Mouse (Mus musculus): ENCODE results near the gene Wdr74. TPM values are rescaled to one million over a fixed set of nuclear protein-coding genes. Genes with fewer than 3 reads are reported as not detected.
A peak's percentile ranks its signal among the peaks of the same experiment; 100 is the strongest.

The Wdr74 gene
- polyA plus RNA-seq, 1 experiment from 2014 or later = 71.3 TPM

DNA sequence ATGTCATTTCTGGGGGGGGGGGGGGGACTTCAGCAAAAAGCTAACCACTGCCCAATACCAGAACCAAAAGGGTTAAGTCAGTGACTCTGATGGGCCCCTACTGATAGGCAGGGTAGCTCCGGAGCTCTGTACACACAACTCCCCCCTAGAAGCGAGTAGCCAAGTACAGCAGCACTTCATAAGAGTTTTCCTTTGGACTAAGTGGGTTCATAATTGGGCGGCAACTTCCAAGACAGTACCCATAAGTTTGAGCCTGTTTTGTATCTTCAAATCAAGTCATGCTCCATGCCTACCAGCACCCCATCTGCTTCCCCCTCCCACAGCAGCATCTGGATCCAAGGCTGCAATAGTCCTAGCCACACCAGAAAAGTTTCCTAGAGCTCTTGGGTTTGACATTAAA, 20.0 kb downstream of the Wdr74 start:
- Histone ChIP-seq H3K4me1 (replicated peaks; ENCODE audit: insufficient read depth, low read length) (peaks cover 5% of the 10 kb centered on the region), H3K9me3 (replicated peaks; ENCODE audit: low read length) (no peaks in the 10 kb centered on the region), H3K4me3 (replicated peaks; ENCODE audit: low read depth, low read length) (no peak overlapping the region), H3K27me3 (ENCODE audit: insufficient read depth, low read length) (no peaks in the 10 kb centered on the region), H3K4me2 (ENCODE audit: low read length) (no peak overlapping the region), H3K36me3 (ENCODE audit: insufficient read depth, low read length) (peaks cover 17% of the 10 kb centered on the region), H3K27ac (no peak overlapping the region), H3K9ac (ENCODE audit: low read depth, low read length) (no peak overlapping the region)
- DNase-seq (ENCODE audit: low spot score) = no peak
- ATAC-seq (replicated peaks; ENCODE audit: low FRiP score, low read depth) = no peak
- no peak for TF ChIP-seq CTCF (IDR thresholded peaks at IDR 0.05; ENCODE audit: low read depth)
- WGBS = 62% methylated on average over 3 of the region's 3 CpGs

DNA sequence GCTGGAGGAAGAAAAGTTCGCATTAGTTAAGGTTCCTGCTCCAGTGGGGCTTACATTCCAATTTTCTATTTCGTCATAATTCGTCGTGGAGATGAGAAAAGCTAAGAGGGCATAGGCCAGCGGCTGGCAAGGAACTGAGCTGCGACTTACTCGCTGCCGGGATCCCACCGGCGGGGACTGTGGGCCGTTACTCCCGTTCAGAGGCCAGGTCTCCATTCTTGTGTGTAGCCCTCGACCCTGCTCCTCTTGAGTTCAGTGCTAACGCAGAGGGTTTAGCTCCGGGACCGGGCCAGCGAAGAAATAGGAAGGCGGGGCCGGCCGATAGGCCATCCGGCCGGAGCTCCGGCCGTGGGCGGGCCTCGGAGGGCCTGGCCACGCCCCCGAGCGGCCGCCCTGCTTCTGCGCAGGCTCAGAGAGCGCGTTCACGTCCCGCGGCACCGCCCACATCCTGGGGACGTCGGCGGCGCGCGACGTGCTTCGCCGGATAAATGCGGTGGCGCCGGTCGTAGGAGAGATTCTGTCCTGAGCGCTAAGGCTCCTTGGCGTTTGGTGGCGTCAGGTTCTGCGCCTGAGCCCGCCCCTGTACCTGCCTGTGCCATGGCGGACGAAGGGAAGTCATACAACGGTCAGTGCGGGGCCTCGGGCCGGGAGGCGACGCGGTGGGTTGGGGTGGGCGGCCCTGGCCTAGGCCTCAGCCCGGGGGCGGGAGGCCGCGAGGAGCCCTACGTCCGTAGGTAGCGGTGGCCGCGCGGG, 21.2 kb downstream of the Wdr74 start, which contains the start of gene Nxf1:
Gene Nxf1, plus strand, starts transcription at position 439 of the 753 bp plus-strand sequence.
- TF ChIP-seq CTCF (IDR thresholded peaks at IDR 0.05; ENCODE audit: low read depth) = peak; percentile 20; the same call in 1 of the 2 replicates
- DNase-seq (ENCODE audit: low spot score) = peak; percentile 96
- H3K27ac ChIP-seq = peak within 1 kb of the TSS; percentile 91
- under 1% methylated on average over 75 of the region's 75 CpGs for WGBS
- H3K27me3 ChIP-seq (ENCODE audit: insufficient read depth, low read length) = no peaks in the 10 kb centered on the region
- peak within 1 kb of the TSS; percentile 58 for H3K4me2 ChIP-seq (ENCODE audit: low read length)
- peaks cover 8% of the 10 kb centered on the region; the same call in 1 of the 2 replicates for H3K36me3 ChIP-seq (ENCODE audit: insufficient read depth, low read length)
- H3K9me3 ChIP-seq (replicated peaks; ENCODE audit: low read length) = no peaks in the 10 kb centered on the region
- ATAC-seq (replicated peaks; ENCODE audit: low FRiP score, low read depth) = peak; percentile 93
- peak within 1 kb of the TSS; percentile 98 for H3K9ac ChIP-seq (ENCODE audit: low read depth, low read length)
- H3K4me3 ChIP-seq (replicated peaks; ENCODE audit: low read depth, low read length) = peak within 1 kb of the TSS; percentile 98
- peaks cover 5% of the 10 kb centered on the region for H3K4me1 ChIP-seq (replicated peaks; ENCODE audit: insufficient read depth, low read length)

DNA sequence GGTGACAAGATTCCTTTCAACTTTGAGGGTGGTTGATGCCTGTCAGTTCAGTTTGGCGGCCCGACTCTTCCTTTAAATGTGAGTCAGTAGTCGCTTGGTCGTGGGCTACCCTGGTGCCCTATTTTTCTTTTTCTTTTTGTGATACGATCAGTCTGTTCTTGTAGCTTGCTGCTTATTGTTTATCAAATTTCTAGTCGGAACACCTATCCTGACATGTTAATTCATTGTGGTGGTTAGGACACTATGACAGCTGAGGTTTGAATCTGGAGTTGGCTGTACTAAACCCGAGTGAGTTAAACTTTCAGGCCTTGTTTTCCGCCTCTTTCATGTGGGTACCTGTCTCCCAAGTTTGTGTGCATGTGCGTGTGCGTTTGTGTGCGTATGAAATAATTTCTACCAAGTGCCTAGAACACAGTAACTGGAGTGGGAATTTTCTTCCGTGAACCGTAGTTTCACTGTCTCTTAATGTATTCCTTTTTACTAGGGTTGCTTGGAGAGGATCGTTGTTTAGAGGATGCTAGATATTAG, 21.9 kb downstream of the Wdr74 start:
- Histone ChIP-seq H3K9me3 (replicated peaks; ENCODE audit: low read length) (no peaks in the 10 kb centered on the region), H3K27me3 (ENCODE audit: insufficient read depth, low read length) (no peaks in the 10 kb centered on the region), H3K9ac (ENCODE audit: low read depth, low read length) (peak overlapping the region; percentile 98), H3K4me3 (replicated peaks; ENCODE audit: low read depth, low read length) (peak overlapping the region; percentile 98), H3K4me2 (ENCODE audit: low read length) (peak overlapping the region; percentile 58), H3K4me1 (replicated peaks; ENCODE audit: insufficient read depth, low read length) (peaks cover 5% of the 10 kb centered on the region), H3K36me3 (ENCODE audit: insufficient read depth, low read length) (peaks cover 11% of the 10 kb centered on the region; the same call in 1 of the 2 replicates), H3K27ac (peak overlapping the region; percentile 91)
- no peak for DNase-seq (ENCODE audit: low spot score)
- 2% methylated on average over 14 of the region's 14 CpGs for WGBS
- no peak; the same call in 1 of the 2 replicates for ATAC-seq (replicated peaks; ENCODE audit: low FRiP score, low read depth)
- TF ChIP-seq CTCF (IDR thresholded peaks at IDR 0.05; ENCODE audit: low read depth) = no peak

DNA sequence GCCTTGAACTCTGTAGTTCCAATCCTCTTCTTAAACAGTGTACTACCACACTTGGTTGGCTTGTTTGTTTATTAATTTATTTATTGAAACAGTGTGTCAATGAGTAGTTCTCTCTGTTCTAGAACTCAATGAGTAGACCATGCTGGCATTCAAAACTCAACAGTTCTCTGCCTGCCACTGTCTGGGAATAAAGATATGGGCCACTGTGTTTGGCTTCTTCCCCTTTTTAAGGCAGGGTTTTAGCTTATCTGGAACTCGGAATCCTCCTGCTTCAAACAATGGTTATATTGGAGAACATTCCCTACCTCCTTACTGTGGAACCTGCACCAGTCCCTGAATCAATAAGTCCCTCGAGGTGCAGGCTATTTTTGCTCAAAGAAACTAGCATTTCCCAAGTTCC, 23.3 kb downstream of the Wdr74 start:
- Histone ChIP-seq H3K9me3 (replicated peaks; ENCODE audit: low read length) (no peaks in the 10 kb centered on the region), H3K27ac (no peak overlapping the region), H3K9ac (ENCODE audit: low read depth, low read length) (no peak overlapping the region), H3K4me1 (replicated peaks; ENCODE audit: insufficient read depth, low read length) (peaks cover 5% of the 10 kb centered on the region), H3K4me2 (ENCODE audit: low read length) (no peak overlapping the region), H3K27me3 (ENCODE audit: insufficient read depth, low read length) (no peaks in the 10 kb centered on the region), H3K4me3 (replicated peaks; ENCODE audit: low read depth, low read length) (no peak overlapping the region), H3K36me3 (ENCODE audit: insufficient read depth, low read length) (peaks cover 22% of the 10 kb centered on the region)
- WGBS = 90% methylated on average over 2 of the region's 2 CpGs
- DNase-seq (ENCODE audit: low spot score) = no peak
- TF ChIP-seq CTCF (IDR thresholded peaks at IDR 0.05; ENCODE audit: low read depth) = no peak
- no peak for ATAC-seq (replicated peaks; ENCODE audit: low FRiP score, low read depth)

DNA sequence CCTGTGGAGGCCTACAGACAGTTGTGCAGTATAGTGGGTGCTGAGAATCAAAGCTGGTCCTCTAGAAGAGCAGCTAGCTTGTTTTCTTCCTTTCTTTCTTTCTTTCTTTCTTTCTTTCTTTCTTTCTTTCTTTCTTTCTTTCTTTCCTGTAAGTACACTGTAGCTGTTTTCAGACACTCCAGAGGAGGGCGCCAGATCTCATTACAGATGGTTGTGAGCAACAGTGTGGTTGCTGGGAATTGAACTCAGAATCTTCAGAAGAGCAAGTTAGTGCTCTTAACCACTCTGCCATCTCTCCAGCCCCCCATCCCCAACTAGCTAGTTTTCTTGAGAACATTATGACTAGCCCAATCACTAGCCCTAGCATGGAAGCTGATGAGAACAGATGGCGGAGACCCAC, 25.1 kb downstream of the Wdr74 start:
- ATAC-seq (replicated peaks; ENCODE audit: low FRiP score, low read depth) (no peak), DNase-seq (ENCODE audit: low spot score) (no peak)
- Histone ChIP-seq H3K27me3 (ENCODE audit: insufficient read depth, low read length) (no peaks in the 10 kb centered on the region), H3K4me2 (ENCODE audit: low read length) (no peak overlapping the region), H3K4me3 (replicated peaks; ENCODE audit: low read depth, low read length) (no peak overlapping the region), H3K36me3 (ENCODE audit: insufficient read depth, low read length) (peaks cover 36% of the 10 kb centered on the region), H3K27ac (no peak overlapping the region), H3K9me3 (replicated peaks; ENCODE audit: low read length) (no peaks in the 10 kb centered on the region), H3K4me1 (replicated peaks; ENCODE audit: insufficient read depth, low read length) (peaks cover 5% of the 10 kb centered on the region), H3K9ac (ENCODE audit: low read depth, low read length) (no peak overlapping the region)
- peak; percentile 28 for TF ChIP-seq CTCF (IDR thresholded peaks at IDR 0.05; ENCODE audit: low read depth)
- 90% methylated on average over 2 of the region's 2 CpGs for WGBS

DNA sequence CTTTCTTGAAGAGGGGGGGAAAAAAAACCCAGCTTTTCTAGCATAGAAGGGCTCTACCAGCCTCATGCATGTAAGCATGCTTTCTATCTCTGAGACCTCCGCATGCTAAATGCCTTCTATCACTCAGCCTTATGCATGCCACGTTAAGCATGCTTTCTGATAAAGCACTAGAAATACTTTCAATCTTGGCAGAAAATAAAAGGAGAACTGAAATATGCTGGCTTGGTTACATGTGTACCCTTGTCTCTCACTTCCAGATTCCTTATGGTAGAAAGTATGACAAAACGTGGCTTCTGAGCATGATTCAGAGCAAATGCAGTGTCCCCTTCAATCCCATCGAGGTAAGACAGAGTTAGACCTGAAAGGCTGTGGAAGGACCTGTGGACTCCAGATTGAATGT, 27.6 kb downstream of the Wdr74 start:
- no peak overlapping the region for H3K4me2 ChIP-seq (ENCODE audit: low read length)

More for the DNA sequence above, 27.6 kb downstream of the Wdr74 start:
- no peak for ATAC-seq (replicated peaks; ENCODE audit: low FRiP score, low read depth)
- H3K36me3 ChIP-seq (ENCODE audit: insufficient read depth, low read length) = peaks cover 61% of the 10 kb centered on the region
- no peaks in the 10 kb centered on the region for H3K9me3 ChIP-seq (replicated peaks; ENCODE audit: low read length)
- peaks cover 1% of the 10 kb centered on the region for H3K4me1 ChIP-seq (replicated peaks; ENCODE audit: insufficient read depth, low read length)
- TF ChIP-seq CTCF (IDR thresholded peaks at IDR 0.05; ENCODE audit: low read depth) = no peak
- H3K27ac ChIP-seq = no peak overlapping the region
- no peak overlapping the region for H3K9ac ChIP-seq (ENCODE audit: low read depth, low read length)
- no peak overlapping the region for H3K4me3 ChIP-seq (replicated peaks; ENCODE audit: low read depth, low read length)
- WGBS = 96% methylated on average over 4 of the region's 4 CpGs
- DNase-seq (ENCODE audit: low spot score) = no peak
- H3K27me3 ChIP-seq (ENCODE audit: insufficient read depth, low read length) = no peaks in the 10 kb centered on the region

Measured in kidney, postnatal 0 days (tissue).